Comparison of ENCODE assay signal across 10 mouse cellular contexts in the genomic region with DNA sequence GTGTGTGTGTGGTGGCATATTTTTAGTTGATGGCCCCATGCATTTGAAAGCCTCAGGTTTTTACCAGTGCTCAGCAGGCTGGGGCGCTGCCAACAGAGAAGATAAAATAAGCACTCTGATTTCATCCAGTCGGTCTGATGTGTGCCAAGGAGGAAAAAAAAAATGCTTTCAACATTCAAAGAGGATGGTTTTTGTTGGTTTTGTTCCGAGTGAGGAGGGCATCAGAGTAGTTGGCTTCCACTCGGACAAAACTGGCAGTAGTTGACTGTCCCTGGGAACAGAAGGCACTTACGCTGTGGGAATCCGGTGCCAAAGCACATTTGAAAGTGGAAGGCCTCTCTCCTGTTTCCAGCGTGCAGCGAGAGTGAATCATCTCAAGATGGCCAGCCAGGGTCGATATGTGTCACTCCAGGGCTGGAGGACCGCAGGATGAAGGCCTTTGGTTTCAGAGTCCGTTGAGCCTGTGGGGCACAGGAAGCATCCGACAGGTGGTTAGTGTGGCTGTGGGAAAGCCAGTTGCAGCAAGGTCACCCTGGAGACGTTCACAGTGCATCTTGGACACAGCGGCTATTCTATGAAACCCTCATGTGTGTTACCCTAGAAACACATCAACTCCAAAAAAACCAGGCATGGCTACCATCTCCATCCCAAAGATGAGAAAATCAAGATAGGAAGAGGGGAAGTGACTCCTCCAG. TPM values are rescaled to one million over a fixed set of nuclear protein-coding genes. Genes with fewer than 3 reads are reported as not detected.
A peak's percentile ranks its signal among the peaks of the same experiment; 100 is the strongest.
DNase-seq lines count a peak whose midpoint lies in the region; ATAC-seq lines count a peak whose summit lies in the region.
"Had no signal": no experiment of that assay in that cellular context is flagged by ENCODE, and none has a peak within 500 bp of the region (broad histone marks: within the 10 kb centered on the region; RNA-seq: fewer than 3 reads in every experiment).

No protein-coding gene starts in this region.

- no peak for ATAC-seq in activated CD4-positive, CD25-positive, alpha-beta regulatory T cell, adult 4 months

- peak; percentile 14 for DNase-seq in testis, postnatal 14 days (ENCODE audit: low spot score)
- no peak for DNase-seq in testis, postnatal 10 days (ENCODE audit: low spot score)
- DNase-seq in cerebellum, adult 9-10 months = peak; percentile 90
- peak; percentile 54 for DNase-seq in heart, postnatal 4 days
- peak; percentile 94 to 96 for DNase-seq in right cerebral cortex, postnatal 10 days (ENCODE audit: low spot score in 2 of 2)
- no peak for DNase-seq in spleen, postnatal 14 days (ENCODE audit: low spot score in 2 of 2)
- DNase-seq in thymus, postnatal 4 days = no peak

RNA-seq across cellular contexts. Expression of gene Dnase2b, which starts 5.3 kb away (rescaled TPM):
- total RNA-seq in heart, postnatal 4 days (2021) = not detected
- not detected for polyA plus RNA-seq in activated CD4-positive, CD25-positive, alpha-beta regulatory T cell, adult 4 months (2017; shearing (Covaris generic))
- polyA plus RNA-seq: kidney, postnatal 0 days; neural tube, embryonic 12.5 days had no signal

RNA-seq across cellular contexts. Expression of gene 4930503B20Rik, which starts 30.4 kb away (rescaled TPM):
- total RNA-seq in heart, postnatal 4 days (2021) = under 1 TPM; 0.14 TPM
- not detected for polyA plus RNA-seq in activated CD4-positive, CD25-positive, alpha-beta regulatory T cell, adult 4 months (2017; shearing (Covaris generic))
- polyA plus RNA-seq: kidney, postnatal 0 days; neural tube, embryonic 12.5 days had no signal

RNA-seq across cellular contexts. Expression of gene Uox, which starts 50.5 kb away (rescaled TPM):
- total RNA-seq in heart, postnatal 4 days (2021) = not detected
- not detected for polyA plus RNA-seq in activated CD4-positive, CD25-positive, alpha-beta regulatory T cell, adult 4 months (2017; shearing (Covaris generic))
- polyA plus RNA-seq: neural tube, embryonic 12.5 days had no signal

Comparison
In these comparisons a context has a peak if more than half of its experiments do, and no peak if none do; other contexts are left out.
1. DNase-seq: peak in testis, postnatal 14 days (single experiment), cerebellum, adult 9-10 months (single experiment), heart, postnatal 4 days (single experiment) and right cerebral cortex, postnatal 10 days (2 of 2); none in testis, postnatal 10 days (single experiment), spleen, postnatal 14 days (0 of 2) and thymus, postnatal 4 days (single experiment).